Mouse (Mus musculus): ENCODE measurements around the gene Gm42421.

Gm42421 gene

GRCm38 (mm10) chr5:143933875-143934274 lies 5.9 kb downstream of the Gm42421 start:
- in situ Hi-C loops (cut with MboI, MseI): no loop called here

- in situ Hi-C loops (cut with MboI, MseI): no loop called here
These were observed 8.2 kb downstream of the Gm42421 start for GRCm38 (mm10) chr5:143936156-143936555.

- in situ Hi-C loops (cut with MboI, MseI): no loop called here
These were observed 13.6 kb downstream of the Gm42421 start for GRCm38 (mm10) chr5:143941588-143941987.

GRCm38 (mm10) chr5:143943231-143944125 lies 15.5 kb downstream of the Gm42421 start:
- in situ Hi-C loops (cut with MboI, MseI): no loop called here

- in situ Hi-C loops (cut with MboI, MseI): no loop called here
These were observed 20.4 kb downstream of the Gm42421 start for GRCm38 (mm10) chr5:143948361-143948760.

GRCm38 (mm10) chr5:143950016-143950415 lies 22.0 kb downstream of the Gm42421 start:
- in situ Hi-C loops (cut with MboI, MseI): no loop called here

- in situ Hi-C loops (cut with MboI, MseI): no loop called here
These were observed 29.1 kb downstream of the Gm42421 start for GRCm38 (mm10) chr5:143957101-143957500.

- in situ Hi-C loops (cut with MboI, MseI): no loop called here
These were observed 31.6 kb downstream of the Gm42421 start for GRCm38 (mm10) chr5:143959551-143959950.

GRCm38 (mm10) chr5:143961176-143961575 lies 33.2 kb downstream of the Gm42421 start:
- in situ Hi-C loops (cut with MboI, MseI): loop anchor here (10.0 kb wide), 1 partner anchor 526 kb away; no protein-coding TSS in a partner anchor

GRCm38 (mm10) chr5:143965586-143966345 lies 37.8 kb downstream of the Gm42421 start:
- in situ Hi-C loops (cut with MboI, MseI): loop anchor here (10.0 kb wide), 1 partner anchor 531 kb away; no protein-coding TSS in a partner anchor

GRCm38 (mm10) chr5:143966671-143967070 lies 38.7 kb downstream of the Gm42421 start:
- in situ Hi-C loops (cut with MboI, MseI): loop anchor here (10.0 kb wide), 1 partner anchor 532 kb away; no protein-coding TSS in a partner anchor

- in situ Hi-C loops (cut with MboI, MseI): no loop called here
These were observed 44.7 kb downstream of the Gm42421 start for GRCm38 (mm10) chr5:143972628-143973027.

GRCm38 (mm10) chr5:143974931-143975630 lies 47.1 kb downstream of the Gm42421 start:
- in situ Hi-C loops (cut with MboI, MseI): no loop called here

GRCm38 (mm10) chr5:143975631-143975933 lies 47.6 kb downstream of the Gm42421 start:
- in situ Hi-C loops (cut with MboI, MseI): no loop called here

- in situ Hi-C loops (cut with MboI, MseI): no loop called here
These were observed 48.3 kb downstream of the Gm42421 start for GRCm38 (mm10) chr5:143976232-143976631.

- in situ Hi-C loops (cut with MboI, MseI): no loop called here
These were observed 48.9 kb downstream of the Gm42421 start for GRCm38 (mm10) chr5:143976726-143977431.

GRCm38 (mm10) chr5:143980858-143981257 lies 52.9 kb downstream of the Gm42421 start:
- in situ Hi-C loops (cut with MboI, MseI): no loop called here

- in situ Hi-C loops (cut with MboI, MseI): no loop called here
These were observed 54.4 kb downstream of the Gm42421 start for GRCm38 (mm10) chr5:143982361-143982760.

GRCm38 (mm10) chr5:143985381-143985780 lies 57.4 kb downstream of the Gm42421 start:
- in situ Hi-C loops (cut with MboI, MseI): no loop called here

Data from regulatory T cell (primary cell).